Mouse (Mus musculus) bone marrow macrophage, adult 2 months (primary cell): ENCODE results near the gene Agap1. TPM values are rescaled to one million over a fixed set of nuclear protein-coding genes. Genes with fewer than 3 reads are reported as not detected.
A peak's percentile ranks its signal among the peaks of the same experiment; 100 is the strongest.

ENCODE experiments used
- H3K27ac ChIP-seq: 2 replicates; pipeline ENCODE4 v1.5.1; 2012; ENCODE audit warnings: low read depth, low read length; ENCODE audit not compliant: insufficient read depth
- H3K4me1 ChIP-seq: 2 replicates; pipeline ENCODE4 v1.6.1; 2012; ENCODE audit warnings: low read length; ENCODE audit not compliant: control insufficient read depth, insufficient read depth
- H3K4me3 ChIP-seq: 2 replicates; pipeline ENCODE4 v1.5.1; 2012; ENCODE audit warnings: mild to moderate bottlenecking, low read length, moderate library complexity; ENCODE audit not compliant: insufficient read depth
- CTCF ChIP-seq: IDR thresholded peaks from 2 replicates; pipeline ENCODE4 v1.5.1; 2012; ENCODE audit warnings: low read depth, mild to moderate bottlenecking, low read length, moderate library complexity
- POLR2A ChIP-seq: IDR thresholded peaks from 2 replicates; pipeline ENCODE4 v1.6.1; 2012; ENCODE audit warnings: mild to moderate bottlenecking, low read depth, low read length, borderline replicate concordance
- polyA plus RNA-seq: library from polyadenylated mRNA; stranded (reverse); fragments of >200 nt; gene quantifications from 2 replicates; pipeline ENCODE4 v1.2.4, GENCODE M21; 2012; ENCODE audit not compliant: missing spikeins, insufficient read depth, insufficient read length

Gene Agap1
- polyA plus RNA-seq, 1 experiment = 14.8 TPM

DNA sequence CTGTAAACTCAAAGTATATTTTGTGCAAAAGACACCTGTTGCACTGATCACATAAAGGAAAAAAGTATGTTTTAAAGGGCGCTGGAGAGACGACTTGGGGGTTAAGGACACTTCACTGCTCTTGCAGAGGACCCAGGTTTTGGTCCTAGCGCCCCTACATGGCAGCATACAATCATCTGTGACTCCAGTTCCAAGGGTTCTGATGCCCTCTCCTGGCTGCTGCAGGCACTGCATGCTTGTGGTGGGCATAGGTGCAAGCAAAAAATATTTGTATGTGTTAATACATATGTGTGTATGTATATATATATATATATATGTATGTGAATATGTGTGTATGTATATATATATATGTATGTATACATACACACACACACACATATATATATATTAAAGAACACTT, 298.1 kb downstream of the Agap1 start:
- TF ChIP-seq POLR2A = no peak
- 0 out of 2 replicates have a peak, but pooled peaks have one; percentile 14 for TF ChIP-seq CTCF
- H3K4me1 ChIP-seq = peaks cover 10% of the 10 kb centered on the region
- no peak overlapping the region for H3K4me3 ChIP-seq
- H3K27ac ChIP-seq = no peak overlapping the region

GRCm38 (mm10) chr1:89755358-89755757, 300.8 kb downstream of the Agap1 start:
- Histone ChIP-seq H3K27ac (no peak overlapping the region), H3K4me3 (no peak overlapping the region), H3K4me1 (peaks cover 10% of the 10 kb centered on the region)
- TF ChIP-seq POLR2A = no peak
- no peak for TF ChIP-seq CTCF

- H3K4me3 ChIP-seq = no peak overlapping the region
- TF ChIP-seq CTCF (no peak), POLR2A (no peak)
- no peak overlapping the region for H3K27ac ChIP-seq
- peaks cover 10% of the 10 kb centered on the region for H3K4me1 ChIP-seq
Observed at GRCm38 (mm10) chr1:89756387-89756786, 301.8 kb downstream of the Agap1 start.

DNA sequence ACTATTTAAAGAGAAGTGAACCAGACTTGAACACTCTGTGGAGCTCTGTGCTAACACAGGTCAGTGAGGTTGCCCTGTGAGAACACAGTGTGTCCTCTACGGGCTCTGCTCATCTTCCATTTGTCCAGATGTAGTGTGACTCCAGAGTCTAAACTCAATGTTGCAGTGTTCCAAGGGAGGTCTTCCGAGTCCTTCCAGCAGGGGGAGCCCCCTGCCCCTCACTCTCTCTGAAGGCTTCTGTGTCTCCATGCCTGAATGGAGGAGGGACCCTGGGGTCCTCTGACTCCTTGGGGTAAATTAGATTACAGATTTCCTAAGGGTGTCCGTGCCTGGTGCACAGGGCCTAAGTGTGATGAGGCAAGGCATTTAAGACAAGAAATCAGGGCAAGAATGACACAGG, 302.9 kb downstream of the Agap1 start:
- TF ChIP-seq CTCF (0 out of 2 replicates have a peak, but pooled peaks have one; percentile 4), POLR2A (no peak)
- Histone ChIP-seq H3K4me3 (no peak overlapping the region), H3K27ac (no peak overlapping the region), H3K4me1 (peaks cover 10% of the 10 kb centered on the region)

- no peak overlapping the region for H3K4me3 ChIP-seq
- TF ChIP-seq POLR2A = no peak
- TF ChIP-seq CTCF = no peak
- no peak overlapping the region for H3K27ac ChIP-seq
- H3K4me1 ChIP-seq = no peaks in the 10 kb centered on the region
Observed at GRCm38 (mm10) chr1:89763912-89764311, 309.3 kb downstream of the Agap1 start.

GRCm38 (mm10) chr1:89766891-89767290, 312.3 kb downstream of the Agap1 start:
- H3K4me3 ChIP-seq = no peak overlapping the region
- H3K4me1 ChIP-seq = peaks cover 13% of the 10 kb centered on the region
- TF ChIP-seq CTCF = no peak
- no peak for TF ChIP-seq POLR2A
- no peak overlapping the region for H3K27ac ChIP-seq

DNA sequence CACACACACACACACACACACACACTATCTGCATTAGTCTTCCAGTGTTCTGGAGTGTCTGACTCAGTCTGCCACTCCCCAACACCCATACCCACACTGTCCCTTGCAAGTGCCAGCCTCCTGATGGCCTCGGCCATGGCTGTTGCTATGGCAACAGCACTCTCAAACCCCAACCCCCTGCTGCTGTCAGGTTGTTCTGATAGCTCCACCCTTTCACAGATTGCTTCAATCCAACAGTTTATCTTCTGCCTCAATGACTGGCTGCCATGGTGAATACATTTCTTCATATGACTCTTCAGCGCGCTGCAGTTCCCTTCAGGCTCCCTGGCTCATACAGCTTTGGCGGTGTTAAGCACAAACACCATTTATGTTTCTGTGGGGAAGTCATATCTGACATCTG, 315.0 kb downstream of the Agap1 start:
- Histone ChIP-seq H3K4me1 (peaks cover 16% of the 10 kb centered on the region), H3K4me3 (no peak overlapping the region), H3K27ac (no peak overlapping the region)
- no peak for TF ChIP-seq CTCF
- no peak for TF ChIP-seq POLR2A

GRCm38 (mm10) chr1:89770298-89770697, 315.7 kb downstream of the Agap1 start:
- H3K4me3 ChIP-seq = no peak overlapping the region
- H3K27ac ChIP-seq = no peak overlapping the region
- H3K4me1 ChIP-seq = peaks cover 16% of the 10 kb centered on the region
- TF ChIP-seq POLR2A (no peak), CTCF (no peak)

- H3K4me1 ChIP-seq = peaks cover 14% of the 10 kb centered on the region
- no peak overlapping the region for H3K4me3 ChIP-seq
- TF ChIP-seq POLR2A = no peak
- TF ChIP-seq CTCF = no peak
- H3K27ac ChIP-seq = no peak overlapping the region
Observed at GRCm38 (mm10) chr1:89775750-89776149, 321.1 kb downstream of the Agap1 start.

DNA sequence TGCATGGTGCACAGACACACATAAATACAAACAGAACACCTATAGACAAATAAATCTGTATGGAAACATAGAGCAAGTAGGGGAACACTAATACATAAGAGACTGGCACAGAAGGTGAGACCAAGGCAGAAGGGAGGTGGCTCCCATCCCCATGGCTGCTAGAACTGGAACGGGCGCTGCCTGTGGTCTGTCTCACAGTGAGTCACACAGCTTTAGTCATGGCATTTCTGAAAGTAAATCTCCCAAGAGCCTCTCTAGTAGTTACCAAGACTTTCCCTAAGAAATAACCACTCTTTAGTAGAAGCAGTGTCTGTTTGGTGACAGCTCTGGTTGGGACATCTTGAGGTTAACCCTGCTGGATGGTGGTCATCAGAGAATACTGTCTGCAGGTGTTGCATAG, 326.1 kb downstream of the Agap1 start:
- TF ChIP-seq POLR2A (no peak), CTCF (no peak)
- Histone ChIP-seq H3K4me3 (no peak overlapping the region), H3K27ac (no peak overlapping the region), H3K4me1 (no peaks in the 10 kb centered on the region)

DNA sequence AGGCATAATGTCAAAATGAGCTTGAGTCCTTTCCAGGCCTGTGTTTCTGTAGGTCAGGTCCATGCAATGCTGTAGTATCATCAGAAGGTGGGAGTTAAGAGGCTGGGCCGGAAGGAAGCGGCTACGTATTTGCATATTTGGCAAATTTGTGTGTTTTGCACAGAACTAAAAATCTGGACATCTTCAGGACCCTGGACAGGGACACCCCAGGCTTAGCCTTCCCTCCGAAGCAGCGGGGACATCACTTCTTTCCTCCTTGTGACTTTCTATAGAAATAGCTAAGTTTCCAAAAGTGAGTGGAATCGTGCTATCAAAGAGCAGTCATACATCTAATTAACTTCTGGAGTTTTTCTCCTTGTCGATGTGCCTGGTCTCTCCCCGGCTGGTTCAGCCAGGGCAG, 327.3 kb downstream of the Agap1 start:
- TF ChIP-seq POLR2A (no peak), CTCF (no peak)
- H3K27ac ChIP-seq = no peak overlapping the region
- peaks cover 5% of the 10 kb centered on the region for H3K4me1 ChIP-seq
- H3K4me3 ChIP-seq = no peak overlapping the region
